Mouse (Mus musculus): ENCODE measurements around the gene Dld. TPM values are rescaled to one million over a fixed set of nuclear protein-coding genes. Genes with fewer than 3 reads are reported as not detected.

The Dld gene
- polyA plus RNA-seq, 1 experiment = 60.9 TPM

DNA sequence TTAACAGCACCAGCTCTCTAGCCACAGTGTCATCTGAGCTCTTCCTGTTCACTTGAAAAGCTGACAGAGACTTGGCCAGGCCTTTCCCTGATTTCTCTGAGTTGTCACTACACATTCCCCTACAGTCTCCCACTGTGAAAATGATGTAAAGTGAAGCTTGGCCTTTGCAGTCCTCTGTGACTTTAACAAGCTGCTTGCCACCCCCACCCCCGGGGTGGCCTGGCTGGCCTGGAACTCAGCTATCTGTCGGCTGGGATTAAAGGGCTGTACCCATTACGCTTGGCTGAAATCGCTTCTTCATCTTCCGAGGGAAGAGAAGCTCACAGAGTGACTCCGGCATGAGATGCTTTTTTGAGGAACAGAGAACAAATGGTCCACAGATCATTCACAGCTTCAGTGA lies 35.3 kb downstream of the Dld start:
- no peaks in the 10 kb centered on the region for H3K79me2 ChIP-seq (ENCODE audit: control insufficient read depth, insufficient read depth)
- TF ChIP-seq TCF12 (IDR thresholded peaks at IDR 0.05; ENCODE audit: insufficient read depth, poor library complexity, severe bottlenecking) (no peak), USF1 (IDR thresholded peaks at IDR 0.05; ENCODE audit: low read depth) (no peak), TCF3 (IDR thresholded peaks at IDR 0.05; ENCODE audit: insufficient read length, low read depth) (no peak), POLR2AphosphoS2 (IDR thresholded peaks at IDR 0.05; ENCODE audit: insufficient read length, low read depth) (no peak), REST (IDR thresholded peaks at IDR 0.05; ENCODE audit: insufficient read depth, insufficient read length) (no peak), CEBPB (IDR thresholded peaks at IDR 0.05; ENCODE audit: insufficient read depth, poor library complexity, severe bottlenecking) (no peak), E2F4 (IDR thresholded peaks at IDR 0.05; ENCODE audit: insufficient read depth) (no peak), SRF (IDR thresholded peaks at IDR 0.05; ENCODE audit: control insufficient read depth, insufficient read length, low read depth) (no peak), MYOD1 (IDR thresholded peaks at IDR 0.05; ENCODE audit: control insufficient read depth in 1 of 3, insufficient read length in 2 of 3, low read depth in 2 of 3) (no peak), MAX (IDR thresholded peaks at IDR 0.05; ENCODE audit: low read depth) (no peak), POLR2A (IDR thresholded peaks at IDR 0.05; ENCODE audit: insufficient read length, low read depth) (no peak), MYOG (IDR thresholded peaks at IDR 0.05; ENCODE audit: control insufficient read depth in 1 of 3, insufficient read depth in 1 of 3, insufficient read length in 2 of 3, low read depth in 2 of 3) (no peak)
- H3K4me2 ChIP-seq (ENCODE audit: low read depth) = no peak overlapping the region

DNA sequence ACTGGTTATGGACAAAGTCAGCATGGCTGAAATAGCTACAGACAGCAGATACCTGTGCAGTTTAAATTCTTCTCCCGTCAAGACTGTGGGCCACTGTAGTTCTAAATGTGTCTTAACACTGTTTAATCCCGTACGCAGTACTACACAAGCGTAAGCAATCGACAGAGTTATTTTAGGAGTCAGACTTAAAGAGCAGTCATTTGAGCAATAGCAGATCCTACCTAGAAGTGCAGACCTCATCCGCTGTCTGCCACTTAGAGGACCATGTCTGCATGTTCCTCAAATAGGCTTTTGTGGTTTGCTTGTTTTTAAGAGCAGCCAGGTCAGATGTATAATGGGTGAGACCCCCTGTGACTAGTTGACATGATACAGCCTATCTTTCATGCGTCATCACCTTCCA lies 36.9 kb downstream of the Dld start:
- H3K79me2 ChIP-seq (ENCODE audit: control insufficient read depth, insufficient read depth) = no peaks in the 10 kb centered on the region
- H3K4me2 ChIP-seq (ENCODE audit: low read depth) = no peak overlapping the region
- no peak overlapping the region for H3ac ChIP-seq (ENCODE audit: control insufficient read depth, insufficient read length)
- no peak overlapping the region for H3K4me3 ChIP-seq
- H3K27me3 ChIP-seq (ENCODE audit: control insufficient read depth, insufficient read depth, insufficient read length) = no peaks in the 10 kb centered on the region
- H3K36me3 ChIP-seq (ENCODE audit: control insufficient read depth, insufficient read depth) = peaks cover 58% of the 10 kb centered on the region
- TF ChIP-seq POLR2A (IDR thresholded peaks at IDR 0.05; ENCODE audit: insufficient read length, low read depth) = no peak
- no peak for TF ChIP-seq REST (IDR thresholded peaks at IDR 0.05; ENCODE audit: insufficient read depth, insufficient read length)
- no peak for TF ChIP-seq TCF12 (IDR thresholded peaks at IDR 0.05; ENCODE audit: insufficient read depth, poor library complexity, severe bottlenecking)
- no peak for TF ChIP-seq TCF3 (IDR thresholded peaks at IDR 0.05; ENCODE audit: insufficient read length, low read depth)
- TF ChIP-seq MAX (IDR thresholded peaks at IDR 0.05; ENCODE audit: low read depth) = no peak
- no peak for TF ChIP-seq SRF (IDR thresholded peaks at IDR 0.05; ENCODE audit: control insufficient read depth, insufficient read length, low read depth)
- TF ChIP-seq USF1 (IDR thresholded peaks at IDR 0.05; ENCODE audit: low read depth) = no peak
- no peak for TF ChIP-seq POLR2AphosphoS2 (IDR thresholded peaks at IDR 0.05; ENCODE audit: insufficient read length, low read depth)
- no peak for TF ChIP-seq CEBPB (IDR thresholded peaks at IDR 0.05; ENCODE audit: insufficient read depth, poor library complexity, severe bottlenecking)
- no peak for TF ChIP-seq MYOG (IDR thresholded peaks at IDR 0.05; ENCODE audit: control insufficient read depth in 1 of 3, insufficient read depth in 1 of 3, insufficient read length in 2 of 3, low read depth in 2 of 3)
- TF ChIP-seq E2F4 (IDR thresholded peaks at IDR 0.05; ENCODE audit: insufficient read depth) = no peak
- TF ChIP-seq MYOD1 (IDR thresholded peaks at IDR 0.05; ENCODE audit: control insufficient read depth in 1 of 3, insufficient read length in 2 of 3, low read depth in 2 of 3) = no peak

More for the DNA sequence above, 35.3 kb downstream of the Dld start:
- Histone ChIP-seq H3K27me3 (ENCODE audit: control insufficient read depth, insufficient read depth, insufficient read length) (no peaks in the 10 kb centered on the region), H3K36me3 (ENCODE audit: control insufficient read depth, insufficient read depth) (peaks cover 50% of the 10 kb centered on the region), H3ac (ENCODE audit: control insufficient read depth, insufficient read length) (no peak overlapping the region), H3K4me3 (no peak overlapping the region)

DNA sequence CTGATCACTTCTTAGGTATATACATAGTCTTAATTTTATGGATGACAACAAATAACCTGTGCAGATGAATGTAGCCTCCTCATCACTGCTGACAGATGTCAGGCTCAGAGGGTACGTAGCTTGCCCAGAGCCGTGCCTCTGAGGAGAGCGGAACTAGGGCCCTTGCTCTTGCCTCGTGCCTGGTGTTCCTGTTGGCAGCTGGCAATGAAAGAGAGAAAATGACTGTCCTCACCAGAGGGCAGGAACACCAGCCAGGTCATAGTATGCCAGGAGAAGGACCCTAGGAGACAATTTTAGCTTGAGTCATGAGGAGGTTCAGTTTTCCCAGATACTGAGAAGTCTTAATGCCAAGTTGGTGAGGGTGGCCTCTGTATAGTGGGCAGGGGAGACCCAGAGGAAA lies 38.1 kb downstream of the Dld start:
- Histone ChIP-seq H3K79me2 (ENCODE audit: control insufficient read depth, insufficient read depth) (no peaks in the 10 kb centered on the region), H3K27me3 (ENCODE audit: control insufficient read depth, insufficient read depth, insufficient read length) (no peaks in the 10 kb centered on the region), H3K4me2 (ENCODE audit: low read depth) (no peak overlapping the region), H3K4me3 (no peak overlapping the region), H3K36me3 (ENCODE audit: control insufficient read depth, insufficient read depth) (peaks cover 65% of the 10 kb centered on the region), H3ac (ENCODE audit: control insufficient read depth, insufficient read length) (no peak overlapping the region)
- TF ChIP-seq TCF3 (IDR thresholded peaks at IDR 0.05; ENCODE audit: insufficient read length, low read depth) = no peak
- no peak for TF ChIP-seq POLR2A (IDR thresholded peaks at IDR 0.05; ENCODE audit: insufficient read length, low read depth)
- no peak for TF ChIP-seq SRF (IDR thresholded peaks at IDR 0.05; ENCODE audit: control insufficient read depth, insufficient read length, low read depth)
- no peak for TF ChIP-seq CEBPB (IDR thresholded peaks at IDR 0.05; ENCODE audit: insufficient read depth, poor library complexity, severe bottlenecking)
- no peak for TF ChIP-seq REST (IDR thresholded peaks at IDR 0.05; ENCODE audit: insufficient read depth, insufficient read length)
- TF ChIP-seq MAX (IDR thresholded peaks at IDR 0.05; ENCODE audit: low read depth) = no peak

DNA sequence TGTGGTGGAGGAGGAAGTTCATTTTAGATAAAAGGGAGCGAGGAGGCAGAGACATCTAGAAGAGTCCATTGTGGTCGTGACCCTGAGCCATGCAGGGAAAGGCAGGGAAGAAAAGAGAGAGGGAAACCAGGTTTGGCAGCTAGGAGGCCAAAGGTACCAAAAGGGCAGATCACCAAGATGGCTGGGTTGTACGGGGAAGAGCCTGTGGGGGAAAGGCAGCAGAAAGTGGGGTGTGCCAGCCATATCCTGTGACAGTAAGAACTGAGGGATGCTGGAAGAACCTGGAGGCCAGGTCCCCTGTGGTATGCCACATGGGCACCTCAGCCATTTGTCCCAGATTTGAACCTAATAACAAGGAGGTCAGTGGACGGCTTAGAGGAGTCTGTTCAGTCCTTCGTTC lies 39.0 kb downstream of the Dld start:
- H3K4me2 ChIP-seq (ENCODE audit: low read depth) = no peak overlapping the region
- no peak overlapping the region for H3ac ChIP-seq (ENCODE audit: control insufficient read depth, insufficient read length)
- H3K27me3 ChIP-seq (ENCODE audit: control insufficient read depth, insufficient read depth, insufficient read length) = no peaks in the 10 kb centered on the region
- TF ChIP-seq USF1 (IDR thresholded peaks at IDR 0.05; ENCODE audit: low read depth) (no peak), MYOG (IDR thresholded peaks at IDR 0.05; ENCODE audit: control insufficient read depth in 1 of 3, insufficient read depth in 1 of 3, insufficient read length in 2 of 3, low read depth in 2 of 3) (no peak)
- H3K36me3 ChIP-seq (ENCODE audit: control insufficient read depth, insufficient read depth) = peaks cover 57% of the 10 kb centered on the region
- no peaks in the 10 kb centered on the region for H3K79me2 ChIP-seq (ENCODE audit: control insufficient read depth, insufficient read depth)
- no peak overlapping the region for H3K4me3 ChIP-seq

DNA sequence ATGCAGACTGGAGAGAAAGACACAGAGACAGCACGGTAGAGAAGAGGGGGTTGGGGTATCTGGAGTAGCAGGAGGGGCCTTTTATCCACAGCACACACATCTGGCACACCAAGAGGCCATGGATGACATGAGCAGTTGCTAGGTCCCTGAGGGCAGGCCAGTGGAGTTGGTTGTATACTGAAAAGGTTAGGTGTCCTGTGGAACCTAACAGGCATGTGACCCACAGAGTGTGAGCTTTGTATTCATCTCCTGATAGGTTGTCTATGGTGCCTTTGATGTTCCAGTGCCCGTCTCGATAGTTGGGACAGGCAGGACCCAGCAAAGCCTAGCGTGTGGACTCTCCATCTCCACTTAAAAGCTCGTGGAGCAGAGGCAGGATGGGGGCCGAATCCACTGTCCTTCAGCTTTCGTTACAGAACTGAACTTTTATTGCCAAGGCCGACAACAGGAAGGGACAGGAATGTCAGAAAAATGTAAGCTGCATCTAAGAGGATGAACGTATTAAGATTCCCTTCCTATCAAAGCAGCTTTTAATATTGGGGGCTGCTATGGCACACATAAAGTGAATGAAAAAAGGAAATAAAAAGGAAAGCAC lies 39.5 kb downstream of the Dld start:
- no peak for TF ChIP-seq MYOD1 (IDR thresholded peaks at IDR 0.05; ENCODE audit: control insufficient read depth in 1 of 3, insufficient read length in 2 of 3, low read depth in 2 of 3)
- no peak for TF ChIP-seq POLR2A (IDR thresholded peaks at IDR 0.05; ENCODE audit: insufficient read length, low read depth)
- no peak for TF ChIP-seq REST (IDR thresholded peaks at IDR 0.05; ENCODE audit: insufficient read depth, insufficient read length)
- no peak for TF ChIP-seq SRF (IDR thresholded peaks at IDR 0.05; ENCODE audit: control insufficient read depth, insufficient read length, low read depth)
- no peak for TF ChIP-seq USF1 (IDR thresholded peaks at IDR 0.05; ENCODE audit: low read depth)
- no peak for TF ChIP-seq E2F4 (IDR thresholded peaks at IDR 0.05; ENCODE audit: insufficient read depth)
- no peak for TF ChIP-seq POLR2AphosphoS2 (IDR thresholded peaks at IDR 0.05; ENCODE audit: insufficient read length, low read depth)
- no peak for TF ChIP-seq MYOG (IDR thresholded peaks at IDR 0.05; ENCODE audit: control insufficient read depth in 1 of 3, insufficient read depth in 1 of 3, insufficient read length in 2 of 3, low read depth in 2 of 3)
- TF ChIP-seq TCF12 (IDR thresholded peaks at IDR 0.05; ENCODE audit: insufficient read depth, poor library complexity, severe bottlenecking) = no peak
- no peak for TF ChIP-seq MAX (IDR thresholded peaks at IDR 0.05; ENCODE audit: low read depth)
- TF ChIP-seq TCF3 (IDR thresholded peaks at IDR 0.05; ENCODE audit: insufficient read length, low read depth) = no peak
- TF ChIP-seq CEBPB (IDR thresholded peaks at IDR 0.05; ENCODE audit: insufficient read depth, poor library complexity, severe bottlenecking) = no peak
- H3K79me2 ChIP-seq (ENCODE audit: control insufficient read depth, insufficient read depth) = no peaks in the 10 kb centered on the region
- no peak overlapping the region for H3K4me2 ChIP-seq (ENCODE audit: low read depth)
- H3K27me3 ChIP-seq (ENCODE audit: control insufficient read depth, insufficient read depth, insufficient read length) = no peaks in the 10 kb centered on the region
- no peak overlapping the region for H3ac ChIP-seq (ENCODE audit: control insufficient read depth, insufficient read length)
- H3K4me3 ChIP-seq = no peak overlapping the region
- peaks cover 56% of the 10 kb centered on the region for H3K36me3 ChIP-seq (ENCODE audit: control insufficient read depth, insufficient read depth)

Measured in myocyte (in vitro differentiated cells).